In the genomic region with DNA sequence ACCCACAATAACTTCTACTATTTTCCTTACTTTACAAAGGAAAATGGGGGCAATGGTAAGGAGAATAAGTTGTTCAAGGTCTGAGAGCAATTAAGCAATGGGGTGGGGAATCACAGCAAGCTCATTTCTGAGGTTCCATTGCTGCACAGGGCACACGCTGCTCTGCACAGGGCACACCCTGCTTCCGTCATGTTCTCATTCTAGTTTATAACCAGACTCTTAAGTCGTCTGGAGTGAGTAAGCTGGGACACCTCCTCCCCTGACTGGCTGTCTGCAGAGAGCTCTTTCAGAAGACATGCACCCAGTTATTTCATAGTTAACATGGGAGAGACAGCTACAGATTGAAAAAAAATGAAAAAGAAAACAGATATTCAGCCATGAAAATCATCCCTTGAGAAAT, we compare ENCODE assay signal across 15 mouse cellular contexts.
"Had no signal": no experiment of that assay in that cellular context is flagged by ENCODE, and none has a peak within 500 bp of the region (broad histone marks: within the 10 kb centered on the region; RNA-seq: fewer than 3 reads in every experiment).

No protein-coding gene starts in this region.

- H3K9ac ChIP-seq: liver, postnatal 0 days; lung, embryonic 14.5 days; midbrain, embryonic 13.5 days; midbrain, embryonic 15.5 days; neural tube, embryonic 12.5 days had no signal

- ATAC-seq: liver, postnatal 0 days; midbrain, embryonic 13.5 days; midbrain, embryonic 15.5 days had no signal

- H3K9me3 ChIP-seq: megakaryocyte, embryonic 14.5 days; midbrain, embryonic 13.5 days; midbrain, embryonic 15.5 days; neural tube, embryonic 12.5 days had no signal

- H3K36me3 ChIP-seq: midbrain, embryonic 13.5 days; midbrain, embryonic 15.5 days; neural tube, embryonic 12.5 days had no signal

- H3K4me1 ChIP-seq: megakaryocyte, embryonic 14.5 days; midbrain, embryonic 13.5 days; midbrain, embryonic 15.5 days; neural tube, embryonic 12.5 days had no signal

- H3K4me2 ChIP-seq: lung, embryonic 14.5 days; midbrain, embryonic 11.5 days; midbrain, embryonic 13.5 days; midbrain, embryonic 15.5 days; neural tube, embryonic 12.5 days had no signal

- H3K27me3 ChIP-seq: megakaryocyte, embryonic 14.5 days; midbrain, embryonic 13.5 days; midbrain, embryonic 15.5 days; neural tube, embryonic 12.5 days had no signal

- H3K27ac ChIP-seq: macrophage; midbrain, embryonic 13.5 days; midbrain, embryonic 15.5 days; neural tube, embryonic 12.5 days had no signal

- DNase-seq: liver, postnatal 0 days; lung, embryonic 14.5 days; lung, postnatal 14 days; lung, postnatal 36 days; right cerebral cortex, postnatal 14 days; spleen, adult 18-20 months; thymus, adult 18-20 months; thymus, postnatal 14 days; thymus, postnatal 36 days had no signal

- H3K4me3 ChIP-seq: megakaryocyte, embryonic 14.5 days; midbrain, embryonic 13.5 days; midbrain, embryonic 15.5 days; neural tube, embryonic 12.5 days had no signal
